8 mouse cellular contexts compared by ENCODE assay signal in genomic region chr9:66349860-66350787, GRCm38 (mm10). TPM values are rescaled to one million over a fixed set of nuclear protein-coding genes. Genes with fewer than 3 reads are reported as not detected.
A peak's percentile ranks its signal among the peaks of the same experiment; 100 is the strongest.
DNase-seq lines count a peak whose midpoint lies in the region; ATAC-seq and TF ChIP-seq lines count a peak whose summit lies in the region.

Herc1 (plus strand) TSS chr9:66350450.

- peak within 1 kb of the TSS; percentile 96 for H3K4me3 ChIP-seq in G1E (ENCODE audit: low read depth, low read length)
- peak within 1 kb of the TSS; percentile 99 for H3K4me3 ChIP-seq in forebrain, postnatal 0 days (ENCODE audit: low read depth, low read length)
- H3K4me3 ChIP-seq in lung, embryonic 15.5 days = peak within 1 kb of the TSS; percentile 61

- H3K9ac ChIP-seq in forebrain, postnatal 0 days = peak within 1 kb of the TSS; percentile 99
- peak within 1 kb of the TSS; percentile 85 for H3K9ac ChIP-seq in lung, embryonic 15.5 days

- no peaks in the 10 kb centered on the region for H3K27me3 ChIP-seq in G1E (ENCODE audit: insufficient read depth, low read length)
- no peaks in the 10 kb centered on the region for H3K27me3 ChIP-seq in forebrain, postnatal 0 days (ENCODE audit: insufficient read depth, low read length)
- no peaks in the 10 kb centered on the region for H3K27me3 ChIP-seq in lung, embryonic 15.5 days

- H3K9me3 ChIP-seq in G1E (replicated peaks) = no peaks in the 10 kb centered on the region
- H3K9me3 ChIP-seq in forebrain, postnatal 0 days (ENCODE audit: low read length) = no peaks in the 10 kb centered on the region
- H3K9me3 ChIP-seq in lung, embryonic 15.5 days = no peaks in the 10 kb centered on the region

- no peak for TF ChIP-seq CTCF in G1E (IDR thresholded peaks at IDR 0.05; ENCODE audit: low read depth, low read length)
- TF ChIP-seq CTCF in forebrain, postnatal 0 days (IDR thresholded peaks at IDR 0.05; ENCODE audit: low read depth) = no peak

- peak; percentile 82 for DNase-seq in G1E (ENCODE audit: low spot score)
- peak; percentile 96 for DNase-seq in cerebellum, adult 18-20 months
- peak; percentile 97 for DNase-seq in forebrain, postnatal 0 days
- peak; percentile 98 for DNase-seq in heart, postnatal 4 days
- peak; percentile 94 to 97 for DNase-seq in layer of hippocampus, adult 8-10 months (ENCODE audit: low spot score in 2 of 2)
- DNase-seq in ovary, adult 18-20 months (ENCODE audit: low spot score) = peak; percentile 92
- DNase-seq in thymus, postnatal 0 days (ENCODE audit: low spot score) = peak; percentile 95

- H3K4me2 ChIP-seq in forebrain, postnatal 0 days (ENCODE audit: low read depth) = peak within 1 kb of the TSS; percentile 69
- H3K4me2 ChIP-seq in lung, embryonic 15.5 days = peak within 1 kb of the TSS; percentile 87

- H3K27ac ChIP-seq in forebrain, postnatal 0 days (ENCODE audit: low read depth, low read length) = peak within 1 kb of the TSS; percentile 97
- peak within 1 kb of the TSS; percentile 88 for H3K27ac ChIP-seq in lung, embryonic 15.5 days

- ATAC-seq in G1E (ENCODE audit: extremely low read depth, insufficient number of reproducible peaks, low FRiP score, poor library complexity, severe bottlenecking) = peak; percentile 70
- ATAC-seq in forebrain, postnatal 0 days = peak; percentile 95
- ATAC-seq in lung, embryonic 15.5 days (ENCODE audit: borderline replicate concordance, extremely low read depth, low FRiP score, low TSS enrichment) = peak; percentile 89

- peaks cover 65% of the 10 kb centered on the region for H3K4me1 ChIP-seq in G1E (ENCODE audit: insufficient read depth, low read depth, low read length)
- peaks cover 4% of the 10 kb centered on the region; the same call in 1 of the 2 replicates for H3K4me1 ChIP-seq in forebrain, postnatal 0 days (ENCODE audit: insufficient read depth)
- peaks cover 13% of the 10 kb centered on the region; the same call in 1 of the 2 replicates for H3K4me1 ChIP-seq in lung, embryonic 15.5 days

- peaks cover 5% of the 10 kb centered on the region for H3K36me3 ChIP-seq in G1E (replicated peaks)
- no peaks in the 10 kb centered on the region for H3K36me3 ChIP-seq in forebrain, postnatal 0 days (ENCODE audit: insufficient read depth)
- H3K36me3 ChIP-seq in lung, embryonic 15.5 days = no peaks in the 10 kb centered on the region

- 1% methylated on average over 85 of the region's 85 CpGs for WGBS in forebrain, postnatal 0 days
- WGBS in lung, embryonic 15.5 days = under 1% methylated on average over 83 of the region's 85 CpGs

RNA-seq across cellular contexts. Expression of gene Herc1, which starts in this region (rescaled TPM):
- 99.8 and 160 TPM in 2 replicates for total RNA-seq in G1E (2014; fragmentation: Nextera tagmentation)
- total RNA-seq in G1E (2017) = 91.7 and 105 TPM in 2 replicates
- polyA plus RNA-seq in G1E (2012) = 4.0 and 7.0 TPM in 2 replicates
- 89.8 and 107 TPM in 2 replicates for total RNA-seq in forebrain, postnatal 0 days (2014; rRNA removed)
- polyA plus RNA-seq in forebrain, postnatal 0 days (2015; fragmentation: Nextera tagmentation; extraction: Ambion mirVana) = 16.4 and 27.3 TPM in 2 replicates
- total RNA-seq in heart, postnatal 4 days (2021) = 10 to 100 TPM; 48.0 to 48.5 TPM
- total RNA-seq in layer of hippocampus, adult 8-10 months (2022) = 100 to 1,000 TPM; 102 to 128 (median 112) TPM
- polyA plus RNA-seq in lung, embryonic 15.5 days (2015; fragmentation: Nextera tagmentation; extraction: Ambion mirVana) = 17.8 and 18.9 TPM in 2 replicates
- polyA plus RNA-seq in thymus, postnatal 0 days (2015; fragmentation: Nextera tagmentation; extraction: Ambion mirVana) = 14.9 and 20.9 TPM in 2 replicates

Comparison
In these comparisons a context has a peak if more than half of its experiments do, and no peak if none do; other contexts are left out.
1. Peak in every context shown above with its lines: DNase-seq, ATAC-seq, H3K4me3 ChIP-seq and H3K27ac ChIP-seq.